Mouse (Mus musculus) thymus, adult 2 months (tissue): ENCODE measurements at regions not wholly inside any gene's neighbourhood (a gene's known extent, or its start where the extent isn't known, plus 50 kb on each side); places are given as distances from the start of the nearest gene placed in this dataset.

ENCODE experiments used
- CTCF ChIP-seq: fragments of 200-500 bp; IDR thresholded peaks from 2 replicates; pipeline ENCODE4 v1.5.1; 2012; ENCODE audit warnings: mild to moderate bottlenecking, control low read depth, low read length, moderate library complexity, borderline replicate concordance; ENCODE audit not compliant: control insufficient read depth, poor library complexity, insufficient read depth; ENCODE audit errors: extremely low read depth
- POLR2A ChIP-seq: fragments of 200-500 bp; IDR thresholded peaks from 2 replicates; pipeline ENCODE4 v1.6.1; 2012; ENCODE audit warnings: mild to moderate bottlenecking, low read length, control low read depth, moderate library complexity; ENCODE audit not compliant: control insufficient read depth, poor library complexity, insufficient read depth; ENCODE audit errors: extremely low read depth

DNA sequence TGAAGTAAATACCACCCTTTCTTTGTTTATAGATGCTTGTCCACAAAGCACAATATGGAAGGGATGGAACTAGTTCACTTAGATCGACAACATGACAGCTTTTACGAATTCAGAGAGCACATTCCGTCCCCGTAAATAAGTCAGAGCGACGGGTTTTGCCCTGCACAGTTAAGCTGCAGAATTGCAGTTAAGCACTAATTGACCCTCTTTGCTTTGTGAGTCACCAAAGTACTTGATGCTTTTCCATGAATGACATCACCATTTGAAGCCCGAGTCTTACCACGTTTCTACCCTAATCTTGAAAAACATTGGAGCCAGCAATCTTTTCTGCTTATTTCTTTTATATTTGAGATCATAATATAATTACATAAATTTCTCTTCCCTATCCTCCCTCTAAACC, 305.3 kb upstream of the Fam98a start:
- TF ChIP-seq CTCF (no peak), POLR2A (no peak)
